Mouse (Mus musculus) splenic B cell, adult 2 months (primary cell): Measurements from ENCODE around the gene Tlr4.

Experiments
- DNase-seq: peaks from one replicate; pipeline ENCODE4 v3.0.0-alpha.2; 2011; ENCODE audit warnings: low read depth, low spot score
- H3K27me3 ChIP-seq: 2 replicates; pipeline ENCODE4 v1.6.1; 2012; ENCODE audit warnings: mild to moderate bottlenecking, low read length, moderate library complexity, mixed read lengths; ENCODE audit not compliant: control insufficient read depth, poor library complexity, insufficient read depth, severe bottlenecking
- H3K36me3 ChIP-seq: 2 replicates; pipeline ENCODE4 v1.6.1; 2012; ENCODE audit warnings: mild to moderate bottlenecking, low read length, moderate library complexity, mixed read lengths; ENCODE audit not compliant: control insufficient read depth, poor library complexity, insufficient read depth, severe bottlenecking

Tlr4 gene

GRCm38 (mm10) chr4:66827463-66828162, at the start of gene Tlr4:
Gene Tlr4 (plus strand): TSS chr4:66827584.
- peak; percentile 87 for DNase-seq
- Histone ChIP-seq H3K27me3 (no peaks in the 10 kb centered on the region), H3K36me3 (no peaks in the 10 kb centered on the region)

GRCm38 (mm10) chr4:66794283-66794682, 33.1 kb upstream of the Tlr4 start:
- H3K27me3 ChIP-seq = no peaks in the 10 kb centered on the region
- DNase-seq = no peak
- H3K36me3 ChIP-seq = no peaks in the 10 kb centered on the region

GRCm38 (mm10) chr4:66796683-66797082, 30.7 kb upstream of the Tlr4 start:
- DNase-seq = no peak
- no peaks in the 10 kb centered on the region for H3K36me3 ChIP-seq

GRCm38 (mm10) chr4:66804552-66805301, 22.7 kb upstream of the Tlr4 start:
- DNase-seq = no peak
- Histone ChIP-seq H3K36me3 (no peaks in the 10 kb centered on the region), H3K27me3 (no peaks in the 10 kb centered on the region)

More at GRCm38 (mm10) chr4:66796683-66797082, 30.7 kb upstream of the Tlr4 start:
- H3K27me3 ChIP-seq = no peaks in the 10 kb centered on the region

- no peaks in the 10 kb centered on the region for H3K36me3 ChIP-seq
- no peaks in the 10 kb centered on the region for H3K27me3 ChIP-seq
- no peak for DNase-seq
Observed at GRCm38 (mm10) chr4:66805747-66806146, 21.6 kb upstream of the Tlr4 start.

- no peaks in the 10 kb centered on the region for H3K27me3 ChIP-seq
- no peak for DNase-seq
- no peaks in the 10 kb centered on the region for H3K36me3 ChIP-seq
Observed at GRCm38 (mm10) chr4:66816364-66817026, 10.9 kb upstream of the Tlr4 start.

- H3K36me3 ChIP-seq = no peaks in the 10 kb centered on the region
- DNase-seq = no peak
- H3K27me3 ChIP-seq = no peaks in the 10 kb centered on the region
Observed at GRCm38 (mm10) chr4:66821171-66821570, 6.2 kb upstream of the Tlr4 start.

- Histone ChIP-seq H3K36me3 (no peaks in the 10 kb centered on the region), H3K27me3 (no peaks in the 10 kb centered on the region)
- DNase-seq = no peak
Observed at GRCm38 (mm10) chr4:66821764-66822163, 5.6 kb upstream of the Tlr4 start.

GRCm38 (mm10) chr4:66828163-66828668, 832 bp downstream of the Tlr4 start:
- H3K27me3 ChIP-seq = no peaks in the 10 kb centered on the region
- DNase-seq = peak; percentile 6
- H3K36me3 ChIP-seq = no peaks in the 10 kb centered on the region

GRCm38 (mm10) chr4:66828686-66829085, 1.3 kb downstream of the Tlr4 start:
- DNase-seq = peak; percentile 7
- H3K27me3 ChIP-seq = no peaks in the 10 kb centered on the region
- no peaks in the 10 kb centered on the region for H3K36me3 ChIP-seq

GRCm38 (mm10) chr4:66838071-66838470, 10.7 kb downstream of the Tlr4 start:
- H3K36me3 ChIP-seq = peaks cover 8% of the 10 kb centered on the region
- no peak for DNase-seq
- no peaks in the 10 kb centered on the region for H3K27me3 ChIP-seq

- H3K27me3 ChIP-seq = no peaks in the 10 kb centered on the region
- peak; percentile 64 for DNase-seq
- peaks cover 5% of the 10 kb centered on the region for H3K36me3 ChIP-seq
Observed at GRCm38 (mm10) chr4:66843255-66843654, 15.9 kb downstream of the Tlr4 start.

GRCm38 (mm10) chr4:66852011-66852410, 24.6 kb downstream of the Tlr4 start:
- Histone ChIP-seq H3K36me3 (no peaks in the 10 kb centered on the region), H3K27me3 (no peaks in the 10 kb centered on the region)
- DNase-seq = no peak

GRCm38 (mm10) chr4:66856992-66857391, 29.6 kb downstream of the Tlr4 start:
- Histone ChIP-seq H3K36me3 (no peaks in the 10 kb centered on the region), H3K27me3 (no peaks in the 10 kb centered on the region)
- no peak for DNase-seq

- DNase-seq = no peak
- H3K36me3 ChIP-seq = no peaks in the 10 kb centered on the region
Observed at GRCm38 (mm10) chr4:66869919-66870318, 42.5 kb downstream of the Tlr4 start.

More at GRCm38 (mm10) chr4:66869919-66870318, 42.5 kb downstream of the Tlr4 start:
- no peaks in the 10 kb centered on the region for H3K27me3 ChIP-seq
